Mouse (Mus musculus): ENCODE data around the gene Ppil4.
"Not testable (repeated sequence)": the region's sequence is repeated elsewhere in the genome, so short reads cannot be mapped to it uniquely, and the experiment has no call there.

Ppil4 gene

DNA sequence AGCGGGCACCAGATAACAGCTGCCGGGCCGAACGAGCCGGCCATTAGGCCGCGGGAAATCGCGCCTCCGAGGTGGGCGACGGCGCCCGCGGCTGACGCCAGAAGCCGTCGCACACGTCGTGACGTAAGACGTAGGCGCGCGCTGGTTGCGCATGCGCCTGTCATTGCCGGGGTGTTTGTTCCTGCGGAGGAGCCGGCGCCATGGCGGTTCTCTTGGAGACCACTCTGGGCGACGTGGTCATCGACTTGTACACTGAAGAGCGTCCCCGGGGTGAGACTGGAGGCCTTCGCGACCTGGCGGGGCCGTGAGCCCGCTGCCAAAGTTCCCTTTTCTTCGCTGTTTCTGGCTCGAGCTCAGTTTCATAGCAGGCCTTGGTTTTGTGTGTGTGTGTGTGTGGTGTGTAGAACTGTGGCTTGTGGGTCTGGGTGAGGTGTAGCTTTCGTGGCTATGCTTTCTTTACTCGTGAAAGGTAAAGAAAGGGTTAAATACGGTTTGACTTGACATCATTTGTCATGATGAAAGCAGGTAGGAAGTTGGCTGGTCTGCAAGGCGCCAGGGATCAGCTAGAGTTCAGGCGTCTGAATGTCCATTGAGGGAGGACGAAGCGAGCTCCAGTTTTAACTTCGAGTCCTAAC is at the start of gene Ppil4, which contains the start of gene Ginm1:
Ppil4 (plus strand) TSS at position 141 of the 635 bp plus-strand sequence.
Ginm1 (minus strand) TSS at position 74 of the 635 bp plus-strand sequence.
- DNase-seq (ENCODE audit: extremely low read depth, insufficient read length, low spot score): peak; percentile 90

DNA sequence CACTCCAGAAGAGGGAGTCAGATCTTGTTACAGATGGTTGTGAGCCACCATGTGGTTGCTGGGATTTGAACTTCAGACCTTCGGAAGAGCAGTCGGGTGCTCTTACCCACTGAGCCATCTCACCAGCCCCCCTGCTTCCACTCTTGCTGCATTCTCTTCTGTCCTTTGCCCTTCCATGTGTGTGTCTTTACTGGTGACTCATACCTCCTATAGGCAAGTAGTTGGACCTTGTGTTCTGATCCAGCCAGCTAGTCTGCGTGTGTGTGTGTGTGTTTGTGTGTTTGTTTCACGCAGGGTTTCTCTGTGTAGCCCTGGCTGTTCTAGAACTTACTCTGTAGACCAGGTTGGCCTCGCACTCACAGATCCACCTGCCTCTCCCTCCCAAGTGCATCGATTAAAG is 47.2 kb upstream of the Ppil4 start:
- DNase-seq (ENCODE audit: extremely low read depth, insufficient read length, low spot score): not testable (repeated sequence)

DNA sequence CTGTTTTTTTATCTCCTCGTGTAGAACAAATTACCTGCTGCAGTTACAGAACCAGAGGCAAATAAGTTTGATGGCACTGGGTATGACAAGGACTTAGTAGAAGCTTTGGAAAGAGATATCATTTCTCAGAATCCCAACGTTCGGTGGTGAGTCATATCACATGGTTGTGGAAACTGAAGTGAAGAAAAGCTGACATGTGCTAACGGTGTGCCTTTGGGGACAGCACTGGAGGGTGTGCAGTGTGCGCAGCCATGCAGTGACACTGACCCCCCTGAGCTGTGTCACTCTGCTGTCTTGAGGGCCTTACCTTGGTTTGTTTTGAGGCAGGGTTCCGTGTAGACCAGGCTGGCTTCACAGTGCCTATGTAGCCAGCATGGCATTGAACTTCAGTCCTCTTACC is 43.9 kb upstream of the Ppil4 start:
- no peak for DNase-seq (ENCODE audit: extremely low read depth, insufficient read length, low spot score)

DNA sequence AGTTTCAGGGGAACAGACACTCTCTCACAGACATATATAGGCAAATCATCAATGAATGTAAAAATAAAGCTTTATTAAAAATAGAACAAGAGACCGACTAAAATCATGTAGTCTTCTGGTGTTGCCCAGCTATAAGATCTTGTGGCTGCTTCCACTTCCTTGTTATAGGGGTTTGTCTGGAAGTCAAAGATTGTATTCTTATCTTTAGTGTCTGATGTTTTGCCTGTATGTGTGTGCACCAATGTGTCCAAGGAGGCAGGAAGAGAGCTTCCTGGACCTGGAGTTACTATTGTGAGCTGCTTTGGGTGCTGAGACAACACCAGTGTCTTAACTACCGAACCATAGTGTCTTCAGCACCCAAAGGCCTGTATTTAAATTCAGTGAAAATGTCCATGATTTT is 35.1 kb upstream of the Ppil4 start:
- DNase-seq (ENCODE audit: extremely low read depth, insufficient read length, low spot score): no peak

DNA sequence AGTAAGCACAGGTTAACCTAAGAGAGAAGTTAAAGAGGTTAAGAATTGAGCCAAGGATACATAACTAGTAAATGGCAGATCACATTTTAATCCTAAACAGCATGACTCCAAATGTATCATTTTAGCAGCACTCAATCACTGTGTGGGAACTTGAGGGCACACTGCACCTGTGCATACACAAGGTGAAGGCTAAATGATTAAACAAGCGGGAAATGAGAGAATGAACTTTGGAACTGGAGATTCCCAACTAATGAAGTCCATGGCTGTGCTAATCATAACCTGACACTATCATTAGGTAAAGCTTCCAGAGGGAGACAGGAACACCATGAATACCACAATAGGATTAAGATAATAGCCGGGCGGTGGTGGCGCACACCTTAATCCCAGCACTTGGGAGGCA is 20.3 kb upstream of the Ppil4 start:
- DNase-seq (ENCODE audit: extremely low read depth, insufficient read length, low spot score): no peak

DNA sequence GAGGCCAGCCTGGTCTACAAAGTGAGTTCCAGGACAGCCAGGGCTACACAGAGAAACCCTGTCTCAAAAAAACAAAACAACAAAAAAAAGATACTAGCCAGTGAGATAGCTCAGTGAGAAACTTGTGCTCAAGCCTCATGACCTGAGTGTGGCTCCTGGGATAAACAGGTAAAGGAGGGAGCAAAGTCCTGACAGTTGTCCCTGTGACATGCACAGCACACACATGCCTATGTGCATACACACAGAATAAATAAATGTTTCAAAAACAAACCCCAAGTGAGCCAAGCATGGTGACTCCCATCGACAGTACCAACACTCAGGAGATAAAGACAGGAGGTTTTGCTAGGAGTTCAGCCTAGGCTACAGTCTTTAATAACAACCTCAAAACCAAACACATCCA is 19.9 kb upstream of the Ppil4 start:
- no peak for DNase-seq (ENCODE audit: extremely low read depth, insufficient read length, low spot score)

DNA sequence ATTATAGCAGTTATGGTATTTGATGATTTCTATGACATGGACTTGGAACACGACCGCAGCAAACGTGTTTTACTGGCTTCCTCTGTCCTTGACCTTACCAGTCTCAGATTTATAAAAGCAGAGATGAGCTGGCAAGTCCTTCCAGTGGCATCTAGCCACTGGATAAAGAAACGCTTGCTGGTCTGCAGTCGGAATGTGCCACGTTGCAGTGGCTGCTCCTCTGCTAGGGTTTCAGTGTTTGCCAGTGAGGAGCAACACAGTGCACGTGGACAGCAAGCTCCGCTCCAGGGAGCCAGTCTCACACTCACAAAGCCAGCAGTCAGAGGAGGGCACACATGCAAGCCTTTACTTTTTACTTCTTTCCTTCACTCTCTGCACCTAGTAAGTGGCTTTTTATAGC is 17.3 kb upstream of the Ppil4 start:
- no peak for DNase-seq (ENCODE audit: extremely low read depth, insufficient read length, low spot score)

DNA sequence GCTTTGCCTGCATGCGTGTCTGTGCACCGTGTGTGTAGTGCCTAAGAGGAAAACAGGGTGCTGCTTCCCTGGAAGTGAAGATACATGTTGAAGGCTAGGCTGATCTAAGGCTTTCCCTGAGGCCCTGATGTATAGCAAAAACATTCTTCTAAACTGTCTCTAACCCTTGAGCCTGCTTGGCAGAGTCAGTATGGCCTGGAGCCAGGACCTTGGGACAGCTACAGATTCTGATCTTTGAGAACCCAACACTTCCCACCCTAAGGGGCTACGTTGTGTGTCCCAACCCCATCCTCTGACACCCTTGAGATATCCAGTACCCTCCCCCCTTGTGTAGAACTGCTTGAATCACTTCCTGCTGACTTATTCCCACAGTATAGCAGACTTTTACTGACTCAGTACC is 14.3 kb upstream of the Ppil4 start:
- DNase-seq (ENCODE audit: extremely low read depth, insufficient read length, low spot score): no peak

DNA sequence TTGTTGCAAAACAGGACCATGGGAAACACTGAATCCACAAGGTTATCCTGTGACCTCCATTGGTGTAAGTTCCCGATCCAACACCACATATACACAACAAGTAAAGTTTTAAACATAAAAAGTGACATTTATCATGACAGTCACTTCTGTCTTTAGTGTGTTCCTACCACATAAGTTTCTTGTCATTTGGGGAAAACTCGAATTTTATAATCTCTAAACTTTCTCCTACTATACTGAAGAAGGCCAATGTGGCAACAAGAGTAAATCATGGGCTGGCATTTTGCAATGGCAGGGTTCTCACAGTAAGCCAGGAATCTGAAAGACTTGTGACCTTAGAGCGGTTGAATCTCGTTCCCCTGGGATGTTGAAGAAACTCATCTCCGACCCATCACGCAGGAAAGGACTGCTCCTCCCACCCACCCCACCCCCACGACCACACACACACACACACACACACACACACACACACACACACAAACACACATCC is 12.9 kb upstream of the Ppil4 start:
- no peak for DNase-seq (ENCODE audit: extremely low read depth, insufficient read length, low spot score)

DNA sequence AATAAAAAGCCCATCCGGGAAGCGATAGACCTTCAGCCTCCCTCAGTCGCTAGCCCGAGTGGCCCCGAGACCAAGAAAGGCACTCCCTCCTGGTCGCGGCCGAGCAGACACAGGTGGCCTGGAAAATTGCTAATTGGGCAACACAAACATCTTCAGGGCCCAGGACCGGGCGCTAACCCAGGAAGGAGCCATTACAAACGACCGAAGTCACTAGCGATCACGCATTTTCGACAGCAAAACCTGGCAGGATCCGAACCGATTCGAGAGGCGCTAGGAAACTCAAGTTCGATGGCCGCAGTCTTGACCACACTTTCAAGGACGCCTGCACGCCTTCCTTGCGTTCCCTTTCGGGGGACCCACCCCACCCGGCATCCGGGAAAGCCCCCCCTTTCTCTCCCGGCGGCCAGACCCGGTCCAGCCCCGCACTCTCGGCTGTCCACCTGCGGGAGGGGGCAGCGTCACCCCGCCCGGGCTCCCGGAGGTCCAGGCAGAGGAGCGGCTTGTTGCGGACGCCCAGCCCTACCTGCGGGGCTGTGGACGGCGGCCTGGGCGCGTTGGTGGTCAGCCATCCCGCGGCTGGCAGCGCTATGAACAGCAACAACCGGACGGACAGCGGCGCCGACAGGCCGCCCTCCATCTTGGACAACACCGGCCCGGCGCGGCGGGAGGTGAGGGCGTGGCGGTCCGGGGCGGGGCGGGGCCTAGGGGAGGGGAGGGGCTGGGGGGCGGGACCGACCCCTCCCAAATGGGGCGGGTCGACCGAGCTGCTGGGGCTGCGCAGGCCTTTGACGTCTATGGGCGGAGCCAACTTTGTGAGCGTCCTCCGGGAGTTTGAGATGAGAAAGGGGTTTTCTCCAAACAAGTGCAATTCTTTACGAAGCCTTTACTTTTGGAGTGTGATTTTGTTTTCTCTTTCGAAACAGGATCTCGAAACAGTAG is 12.2 kb upstream of the Ppil4 start:
- peak; percentile 77 for DNase-seq (ENCODE audit: extremely low read depth, insufficient read length, low spot score)

DNA sequence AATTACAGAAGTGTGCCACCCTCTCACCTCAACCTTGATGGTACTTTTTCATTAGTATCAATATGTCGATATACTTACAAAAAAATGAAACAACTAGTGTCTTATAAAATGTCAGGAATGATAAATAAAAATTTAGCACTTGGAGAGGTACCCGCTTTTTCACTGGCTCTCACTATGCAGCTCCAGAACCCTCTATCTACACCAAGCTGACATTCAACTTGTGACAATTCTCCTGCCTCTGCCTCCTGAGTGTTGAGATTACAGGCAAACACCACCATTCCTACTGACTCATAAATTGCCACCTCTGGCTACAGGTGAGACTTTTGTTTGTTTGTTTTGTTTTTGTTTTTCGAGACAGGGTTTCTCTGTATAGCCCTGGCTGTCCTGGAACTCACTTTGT is 11.5 kb upstream of the Ppil4 start:
- DNase-seq (ENCODE audit: extremely low read depth, insufficient read length, low spot score): no peak

DNA sequence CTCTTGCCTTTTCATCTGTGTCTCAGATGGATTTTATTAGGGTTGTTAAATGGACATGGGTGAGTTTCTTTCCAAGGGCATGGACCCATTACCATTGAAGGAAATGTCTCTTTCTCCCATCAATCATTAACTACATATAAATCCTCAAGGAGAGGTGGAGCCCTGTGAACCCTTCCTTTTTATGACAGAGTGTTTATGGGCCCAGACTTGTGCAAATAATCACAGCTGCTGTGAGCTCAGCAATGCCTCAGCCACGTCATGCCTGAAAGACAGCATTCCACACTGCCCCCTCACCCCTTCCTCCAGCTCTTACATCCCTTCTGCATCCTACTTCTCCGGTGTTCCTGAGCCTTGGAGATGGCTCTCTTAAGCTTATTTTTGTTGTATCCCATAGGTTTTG is 5.4 kb upstream of the Ppil4 start:
- no peak for DNase-seq (ENCODE audit: extremely low read depth, insufficient read length, low spot score)

DNA sequence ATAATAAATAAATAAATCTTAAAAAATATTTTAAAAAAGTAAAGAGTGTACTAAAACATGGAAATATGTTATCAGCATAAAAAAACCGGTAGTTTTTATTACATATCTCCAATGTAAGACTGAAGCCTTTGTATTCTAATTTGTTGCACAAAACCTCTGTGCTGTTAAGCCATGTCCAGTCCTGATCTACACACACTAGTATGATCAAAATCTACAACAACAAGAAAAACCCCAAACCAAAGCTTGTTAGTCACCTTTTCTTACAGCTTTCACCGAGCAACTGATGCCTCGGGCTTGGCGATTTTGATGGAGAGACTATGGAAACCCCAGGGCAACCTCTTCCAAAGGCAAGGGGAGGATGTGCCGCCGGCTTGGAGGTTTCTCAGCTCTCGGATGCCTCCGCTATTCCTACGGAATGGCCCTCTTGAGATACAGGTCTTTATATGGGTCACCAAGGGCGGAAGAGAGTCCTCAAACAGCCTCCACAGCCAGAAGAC is 389 bp upstream of the Ppil4 start:
- no peak for DNase-seq (ENCODE audit: extremely low read depth, insufficient read length, low spot score)

DNA sequence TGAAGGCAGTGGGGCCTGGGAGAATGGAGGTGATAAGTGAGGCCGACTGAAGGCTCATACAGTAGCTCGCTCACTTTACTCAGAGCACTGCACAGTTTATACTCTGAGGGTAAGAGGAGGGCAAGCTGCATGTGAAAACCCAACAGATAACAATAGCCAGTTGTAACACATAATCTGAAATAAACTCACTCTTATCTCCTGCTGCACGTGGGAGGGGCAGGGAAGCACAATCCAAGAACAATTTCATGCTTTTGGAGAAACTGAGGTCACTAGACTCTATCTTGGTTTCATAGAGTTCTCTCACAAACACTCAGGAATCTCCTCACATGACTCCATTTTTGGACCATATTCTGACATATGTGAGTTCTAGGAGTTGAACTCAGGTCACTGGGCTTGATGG is 8.6 kb downstream of the Ppil4 start:
- no peak for DNase-seq (ENCODE audit: extremely low read depth, insufficient read length, low spot score)

DNA sequence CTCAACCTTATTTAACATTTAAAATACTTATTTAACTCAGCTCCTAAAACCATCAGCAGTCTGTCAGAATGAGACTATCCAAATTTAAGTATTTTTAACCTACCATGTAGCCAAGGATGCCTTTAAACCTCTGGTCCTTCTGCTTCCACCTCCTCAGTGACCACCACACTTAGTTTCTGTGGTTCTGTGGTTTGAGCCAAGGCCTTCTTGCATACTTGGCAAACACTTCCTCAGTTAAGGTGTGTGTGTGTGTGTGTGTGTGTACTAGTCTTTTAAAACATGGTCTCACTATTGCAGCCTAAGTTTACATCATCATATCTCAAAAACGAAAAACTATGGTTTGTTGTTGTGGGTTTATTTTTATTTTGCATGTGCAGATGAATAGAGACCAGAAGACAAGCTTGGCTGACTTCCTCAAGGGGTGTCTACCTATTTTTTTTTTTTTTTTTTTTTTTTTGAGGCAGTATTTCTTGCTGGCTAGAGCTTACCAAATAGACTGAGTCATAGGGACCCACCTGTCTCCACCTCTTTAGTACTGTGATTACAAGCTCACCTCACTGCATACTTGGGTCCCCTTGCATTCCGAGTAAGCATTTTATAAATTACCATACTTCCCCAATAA is 9.9 kb downstream of the Ppil4 start:
- no peak for DNase-seq (ENCODE audit: extremely low read depth, insufficient read length, low spot score)

DNA sequence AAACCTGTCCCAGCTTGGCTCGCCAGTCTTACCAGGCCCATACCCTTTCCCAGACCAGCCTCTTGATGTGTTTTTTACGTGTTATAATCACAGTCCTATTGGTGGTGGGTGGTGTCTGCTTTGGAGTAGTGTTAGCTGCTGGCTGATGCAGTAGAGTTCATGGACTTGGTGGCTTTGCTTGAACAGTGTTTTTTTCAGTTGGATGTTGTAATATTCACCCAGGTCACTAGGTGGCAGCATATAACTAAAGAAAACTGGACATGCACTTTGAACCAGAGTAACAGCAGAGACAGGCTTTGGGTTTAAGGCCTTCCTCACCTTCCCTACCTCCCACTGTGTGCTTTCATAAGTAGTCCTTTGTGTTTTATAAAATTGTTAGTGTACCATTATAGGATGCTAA is 17.2 kb downstream of the Ppil4 start:
- DNase-seq (ENCODE audit: extremely low read depth, insufficient read length, low spot score): peak; percentile 26

DNA sequence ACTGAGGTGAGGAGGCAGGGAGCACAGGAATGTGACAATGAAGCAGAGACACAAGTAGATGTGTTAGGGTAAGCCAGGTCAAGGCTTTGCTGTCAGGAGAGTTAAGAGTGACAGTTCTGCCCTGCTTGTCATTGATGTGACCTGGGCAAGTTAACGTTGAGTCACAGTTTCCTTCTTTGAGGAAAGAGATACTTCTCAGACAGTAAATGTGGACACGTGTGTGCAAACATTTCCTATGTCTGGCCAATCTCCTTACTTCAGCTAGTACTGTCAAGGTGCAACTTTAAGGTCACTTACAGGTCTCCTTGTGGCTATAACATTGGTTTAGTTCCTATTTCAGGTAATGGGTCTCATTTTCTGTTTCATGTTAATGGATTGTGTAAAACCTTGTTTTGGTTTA is 23.8 kb downstream of the Ppil4 start:
- no peak for DNase-seq (ENCODE audit: extremely low read depth, insufficient read length, low spot score)

DNA sequence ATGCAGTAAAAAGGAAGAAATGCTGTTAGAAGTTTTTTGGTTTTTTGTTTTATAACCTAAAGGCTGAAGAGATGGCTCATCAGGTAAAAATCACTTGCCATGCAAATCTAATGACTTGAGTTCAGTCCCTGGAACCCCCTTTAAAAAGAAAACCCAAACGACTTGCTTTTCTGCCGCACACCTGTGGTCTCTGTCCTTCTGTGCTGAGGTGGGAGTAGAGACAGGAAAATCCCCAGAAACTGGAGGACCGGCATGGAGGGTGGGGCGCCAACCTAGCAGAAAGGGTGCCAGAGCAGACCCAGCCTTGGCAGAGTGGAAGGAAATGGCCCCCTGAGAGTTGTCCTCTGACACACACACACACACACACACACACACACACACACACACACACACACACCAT is 26.0 kb downstream of the Ppil4 start:
- DNase-seq (ENCODE audit: extremely low read depth, insufficient read length, low spot score): no peak

DNA sequence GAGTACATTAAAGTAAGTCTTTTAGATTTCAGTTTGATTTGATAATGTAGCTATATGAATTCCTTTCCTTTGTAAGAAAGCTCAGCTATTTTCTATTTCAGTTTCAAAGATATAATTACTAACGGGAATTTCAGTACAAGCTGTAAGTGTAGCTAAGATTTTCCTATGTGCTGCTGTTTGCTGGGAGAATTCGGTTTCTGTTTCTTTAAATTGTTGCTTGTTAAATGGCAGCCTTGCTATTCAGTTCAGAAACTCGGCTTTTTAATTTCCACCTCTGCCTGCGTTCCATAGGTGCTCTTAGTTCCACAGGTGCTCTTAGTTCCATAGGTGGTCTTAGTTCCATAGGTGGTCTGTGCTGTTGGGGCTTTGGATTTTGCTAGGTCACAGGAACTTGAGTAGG is 26.5 kb downstream of the Ppil4 start:
- no peak for DNase-seq (ENCODE audit: extremely low read depth, insufficient read length, low spot score)

DNA sequence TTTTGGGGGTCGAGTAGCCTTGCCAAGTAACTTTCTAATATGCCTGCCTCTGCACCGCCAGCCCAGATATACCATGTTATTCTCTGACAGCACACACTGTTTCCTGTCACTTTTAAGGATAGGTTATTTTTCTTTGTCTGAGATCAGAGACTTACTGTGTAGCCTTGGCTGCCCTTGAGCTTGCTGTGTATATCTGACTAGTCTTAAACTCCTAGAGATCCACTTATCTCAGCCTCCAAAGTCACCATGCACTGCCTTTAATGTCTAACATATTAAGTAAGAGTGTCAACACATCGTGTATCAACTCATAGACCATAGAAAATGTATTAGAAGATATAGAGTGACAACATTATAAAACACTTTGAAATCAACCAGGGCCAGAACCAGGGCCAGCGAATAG is 26.9 kb downstream of the Ppil4 start:
- DNase-seq (ENCODE audit: extremely low read depth, insufficient read length, low spot score): no peak

DNA sequence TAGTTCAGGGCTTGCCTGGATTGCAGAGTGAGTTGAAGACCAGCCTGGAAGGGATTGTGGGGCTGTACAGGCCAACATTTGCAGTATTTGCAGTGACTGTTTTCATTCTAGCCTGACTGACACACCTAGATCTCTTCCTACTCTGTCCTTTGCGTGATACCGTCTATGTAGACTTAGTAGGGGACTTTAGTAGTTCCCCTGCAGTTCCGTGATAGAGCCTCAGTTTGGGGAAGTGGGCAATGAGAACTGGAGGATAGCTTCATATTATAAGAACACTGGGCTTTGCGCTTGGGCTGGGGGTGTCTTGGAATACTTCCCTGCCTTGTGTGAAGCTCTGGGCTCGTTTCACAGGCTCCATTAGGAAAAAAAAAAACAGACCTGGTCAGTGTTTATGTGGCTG is 27.5 kb downstream of the Ppil4 start:
- DNase-seq (ENCODE audit: extremely low read depth, insufficient read length, low spot score): no peak

Data from 3134 (cell line).